Mouse (Mus musculus) retina, adult 2 months (tissue): Measurements from ENCODE around the gene Setmar.

Experiments used
- DNase-seq: peaks from one replicate; pipeline ENCODE4 v3.0.0-alpha.2; 2012; ENCODE audit warnings: low read depth, low spot score

Gene Setmar

GRCm38 (mm10) chr6:108111693-108112092, 46.8 kb downstream of the Setmar start:
- no peak for DNase-seq

- DNase-seq, result no peak
These were observed 50.1 kb downstream of the Setmar start for GRCm38 (mm10) chr6:108114971-108115370.

- DNase-seq, result no peak
These were observed 53.0 kb downstream of the Setmar start for GRCm38 (mm10) chr6:108117881-108118280.

- no peak for DNase-seq
These were observed 60.6 kb downstream of the Setmar start for GRCm38 (mm10) chr6:108125474-108125873.

GRCm38 (mm10) chr6:108126631-108127030, 61.8 kb downstream of the Setmar start:
- no peak for DNase-seq
